Mouse (Mus musculus): Measurements from ENCODE around the gene Sept9.

GRCm38 (mm10) chr11:117335146-117335545 is 135.7 kb downstream of the Sept9 start:
- no peak for TF ChIP-seq CTCF (IDR thresholded peaks at IDR 0.05; ENCODE audit: extremely low read depth, insufficient read depth, insufficient read length, insufficient replicate concordance)
- no peak for TF ChIP-seq POLR2A (IDR thresholded peaks at IDR 0.05; ENCODE audit: low read depth, low read length)
